Mouse (Mus musculus) right cerebral cortex, postnatal 25 days (tissue): ENCODE data around the gene Fyb2.

Experiments used
- DNase-seq: peaks from one replicate; pipeline ENCODE4 v3.0.0; 2022

Gene Fyb2

GRCm38 (mm10) chr4:104913291-104914129, at the start of gene Fyb2:
TSS of gene Fyb2 (plus strand) at chr4:104913456.
- DNase-seq = peak; percentile 17

- DNase-seq = no peak
Measured at GRCm38 (mm10) chr4:104864397-104864796, 48.9 kb upstream of the Fyb2 start.

- no peak for DNase-seq
Measured at GRCm38 (mm10) chr4:104869581-104869980, 43.7 kb upstream of the Fyb2 start.

- no peak for DNase-seq
Measured at GRCm38 (mm10) chr4:104870196-104870595, 43.1 kb upstream of the Fyb2 start.

GRCm38 (mm10) chr4:104875832-104876231, 37.4 kb upstream of the Fyb2 start:
- DNase-seq = no peak

GRCm38 (mm10) chr4:104876323-104876722, 36.9 kb upstream of the Fyb2 start, which contains the start of gene C8a:
TSS of gene C8a (minus strand) at chr4:104876398.
- DNase-seq = no peak

GRCm38 (mm10) chr4:104887486-104887885, 25.8 kb upstream of the Fyb2 start:
- DNase-seq = no peak

- DNase-seq = no peak
Measured at GRCm38 (mm10) chr4:104888499-104889262, 24.6 kb upstream of the Fyb2 start.

GRCm38 (mm10) chr4:104891708-104892107, 21.5 kb upstream of the Fyb2 start:
- no peak for DNase-seq

- DNase-seq = no peak
Measured at GRCm38 (mm10) chr4:104893588-104893987, 19.7 kb upstream of the Fyb2 start.

GRCm38 (mm10) chr4:104894004-104894734, 19.1 kb upstream of the Fyb2 start:
- DNase-seq = peak; percentile 64

- no peak for DNase-seq
Measured at GRCm38 (mm10) chr4:104902836-104903235, 10.4 kb upstream of the Fyb2 start.

GRCm38 (mm10) chr4:104905049-104905448, 8.2 kb upstream of the Fyb2 start:
- DNase-seq = no peak

GRCm38 (mm10) chr4:104911685-104912084, 1.6 kb upstream of the Fyb2 start:
- peak; percentile 53 for DNase-seq

- DNase-seq = no peak
Measured at GRCm38 (mm10) chr4:104914711-104915247, 1.5 kb downstream of the Fyb2 start.

GRCm38 (mm10) chr4:104918017-104918416, 4.8 kb downstream of the Fyb2 start:
- DNase-seq = no peak

- DNase-seq = no peak
Measured at GRCm38 (mm10) chr4:104925383-104925782, 12.1 kb downstream of the Fyb2 start.

- DNase-seq = no peak
Measured at GRCm38 (mm10) chr4:104929165-104929564, 15.9 kb downstream of the Fyb2 start.

GRCm38 (mm10) chr4:104933620-104934019, 20.4 kb downstream of the Fyb2 start:
- DNase-seq = no peak

- DNase-seq = no peak
Measured at GRCm38 (mm10) chr4:104934997-104935396, 21.7 kb downstream of the Fyb2 start.

- DNase-seq = no peak
Measured at GRCm38 (mm10) chr4:104935436-104935835, 22.2 kb downstream of the Fyb2 start.

- no peak for DNase-seq
Measured at GRCm38 (mm10) chr4:104936011-104936410, 22.8 kb downstream of the Fyb2 start.

- no peak for DNase-seq
Measured at GRCm38 (mm10) chr4:104939535-104939934, 26.3 kb downstream of the Fyb2 start.
